Mouse (Mus musculus): Measurements from ENCODE around the gene Id3. TPM values are rescaled to one million over a fixed set of nuclear protein-coding genes. Genes with fewer than 3 reads are reported as not detected.

Gene Id3
- total and polyA plus RNA-seq, 3 experiments, result 18.3 to 116 (median 85.5) TPM

- H3K27me3 ChIP-seq (replicated peaks), result peaks cover 60% of the 10 kb centered on the region
- peak overlapping the region; percentile 14; the same call in 1 of the 2 replicates for H3K27ac ChIP-seq (ENCODE audit: insufficient read depth, low read depth)
- peak overlapping the region; percentile 53 for H3K4me2 ChIP-seq (ENCODE audit: insufficient read depth, low read depth, poor library complexity, severe bottlenecking)
- DNase-seq (ENCODE audit: extremely low read depth), result no peak
- peaks cover 4% of the 10 kb centered on the region; the same call in 1 of the 2 replicates for H3K79me2 ChIP-seq (replicated peaks; ENCODE audit: control insufficient read depth, extremely low read depth, insufficient read depth, poor library complexity, severe bottlenecking)
- H3K4me1 ChIP-seq (ENCODE audit: control insufficient read depth in 1 of 2, insufficient read depth in 2 of 2), result peaks cover 6 to 59% of the 10 kb centered on the region in 2 experiments
- dilution Hi-C loops (cut with MboI; ENCODE audit: extremely low pct_ligation_motif_present, extremely low pct_unique_long_range_greater_than_20kb, low sequenced_read_pairs), result no loop called here
- TF ChIP-seq KAT2A (IDR thresholded peaks at IDR 0.05; ENCODE audit: insufficient replicate concordance, low read length), result no peak
- no peak for TF ChIP-seq ETS1 (conservative IDR thresholded peaks at IDR 0.05; ENCODE audit: low read depth, low read length)
- no peak for TF ChIP-seq ZC3H11A (IDR thresholded peaks at IDR 0.05; ENCODE audit: low read depth, low read length)
- TF ChIP-seq POLR2AphosphoS2 (IDR thresholded peaks at IDR 0.05; ENCODE audit: low read depth, low read length), result peak; percentile 36; the same call in 1 of the 2 replicates
- no peak for TF ChIP-seq CTCF (conservative IDR thresholded peaks at IDR 0.05 in 1 of 2, IDR thresholded peaks at IDR 0.05 in 1 of 2; ENCODE audit: low read depth in 2 of 2, low read length in 2 of 2)
- TF ChIP-seq HCFC1 (IDR thresholded peaks at IDR 0.05; ENCODE audit: low read depth, low read length), result no peak
- TF ChIP-seq MAFK (IDR thresholded peaks at IDR 0.05; ENCODE audit: insufficient replicate concordance, low read length), result no peak
- no peak for TF ChIP-seq MYC (IDR thresholded peaks at IDR 0.05; ENCODE audit: low read depth, low read length)
- 0 out of 2 replicates have a peak, but pooled peaks have one; percentile 33 for TF ChIP-seq MAZ (IDR thresholded peaks at IDR 0.05; ENCODE audit: low read depth, low read length)
- no peak for TF ChIP-seq ZMIZ1 (IDR thresholded peaks at IDR 0.05; ENCODE audit: low read depth, low read length)
- no peak for TF ChIP-seq PAX5 (IDR thresholded peaks at IDR 0.05; ENCODE audit: low read length)
- no peak for TF ChIP-seq GABPA (IDR thresholded peaks at IDR 0.05; ENCODE audit: insufficient replicate concordance, low read depth, low read length)
- TF ChIP-seq ZNF384 (IDR thresholded peaks at IDR 0.05; ENCODE audit: low read depth, low read length), result no peak
- TF ChIP-seq USF2 (conservative IDR thresholded peaks at IDR 0.05; ENCODE audit: low read depth, low read length), result no peak
- no peaks in the 10 kb centered on the region for H3K9me3 ChIP-seq (replicated peaks; ENCODE audit: low read length)
- peak overlapping the region; percentile 4; the same call in 1 of the 2 replicates for H3K9ac ChIP-seq (ENCODE audit: insufficient read depth, low read depth)
- in situ Hi-C loops (cut with MboI; ENCODE audit: low pct_ligation_motif_present, low pct_unique_long_range_greater_than_20kb, low sequenced_read_pairs), result no loop called here
- no peak overlapping the region for H3K4me3 ChIP-seq (replicated peaks in 1 of 3; ENCODE audit: low read depth in 2 of 3, low read length in 2 of 3, poor library complexity in 1 of 3)
- H3K36me3 ChIP-seq (replicated peaks in 1 of 2; ENCODE audit: control insufficient read depth in 1 of 2, insufficient read depth in 1 of 2, low read length in 1 of 2), result no peaks in the 10 kb centered on the region
Measured at GRCm38 (mm10) chr4:136145991-136146711, 2.9 kb downstream of the Id3 start.

- peaks cover 6 to 58% of the 10 kb centered on the region in 2 experiments for H3K4me1 ChIP-seq (ENCODE audit: control insufficient read depth in 1 of 2, insufficient read depth in 2 of 2)
- no peak overlapping the region for H3K4me3 ChIP-seq (replicated peaks in 1 of 3; ENCODE audit: low read depth in 2 of 3, low read length in 2 of 3, poor library complexity in 1 of 3)
- H3K9me3 ChIP-seq (replicated peaks; ENCODE audit: low read length), result no peaks in the 10 kb centered on the region
- peak overlapping the region; percentile 14; the same call in 1 of the 2 replicates for H3K27ac ChIP-seq (ENCODE audit: insufficient read depth, low read depth)
- H3K79me2 ChIP-seq (replicated peaks; ENCODE audit: control insufficient read depth, extremely low read depth, insufficient read depth, poor library complexity, severe bottlenecking), result peaks cover 4% of the 10 kb centered on the region; the same call in 1 of the 2 replicates
- H3K4me2 ChIP-seq (ENCODE audit: insufficient read depth, low read depth, poor library complexity, severe bottlenecking), result peak overlapping the region; percentile 37
- 0 out of 2 replicates have a peak overlapping the region, but pooled peaks have one; percentile 4 for H3K9ac ChIP-seq (ENCODE audit: insufficient read depth, low read depth)
- in situ Hi-C loops (cut with MboI; ENCODE audit: low pct_ligation_motif_present, low pct_unique_long_range_greater_than_20kb, low sequenced_read_pairs) (no loop called here), dilution Hi-C loops (cut with MboI; ENCODE audit: extremely low pct_ligation_motif_present, extremely low pct_unique_long_range_greater_than_20kb, low sequenced_read_pairs) (no loop called here)
- TF ChIP-seq MAFK (IDR thresholded peaks at IDR 0.05; ENCODE audit: insufficient replicate concordance, low read length) (no peak), MAZ (IDR thresholded peaks at IDR 0.05; ENCODE audit: low read depth, low read length) (0 out of 2 replicates have a peak, but pooled peaks have one; percentile 11), GABPA (IDR thresholded peaks at IDR 0.05; ENCODE audit: insufficient replicate concordance, low read depth, low read length) (no peak)
- H3K27me3 ChIP-seq (replicated peaks), result peaks cover 60% of the 10 kb centered on the region
- H3K36me3 ChIP-seq (replicated peaks in 1 of 2; ENCODE audit: control insufficient read depth in 1 of 2, insufficient read depth in 1 of 2, low read length in 1 of 2), result no peaks in the 10 kb centered on the region
- no peak for DNase-seq (ENCODE audit: extremely low read depth)
Measured at GRCm38 (mm10) chr4:136146712-136147154, 3.4 kb downstream of the Id3 start.

Measured in CH12.LX (cell line).